Mouse (Mus musculus): ENCODE data around the gene Sipa1l1. TPM values are rescaled to one million over a fixed set of nuclear protein-coding genes. Genes with fewer than 3 reads are reported as not detected.

Sipa1l1 gene
- 10 to 100 TPM; 28.7 to 36.1 TPM for polyA plus RNA-seq (2017; shearing (Covaris generic))

DNA sequence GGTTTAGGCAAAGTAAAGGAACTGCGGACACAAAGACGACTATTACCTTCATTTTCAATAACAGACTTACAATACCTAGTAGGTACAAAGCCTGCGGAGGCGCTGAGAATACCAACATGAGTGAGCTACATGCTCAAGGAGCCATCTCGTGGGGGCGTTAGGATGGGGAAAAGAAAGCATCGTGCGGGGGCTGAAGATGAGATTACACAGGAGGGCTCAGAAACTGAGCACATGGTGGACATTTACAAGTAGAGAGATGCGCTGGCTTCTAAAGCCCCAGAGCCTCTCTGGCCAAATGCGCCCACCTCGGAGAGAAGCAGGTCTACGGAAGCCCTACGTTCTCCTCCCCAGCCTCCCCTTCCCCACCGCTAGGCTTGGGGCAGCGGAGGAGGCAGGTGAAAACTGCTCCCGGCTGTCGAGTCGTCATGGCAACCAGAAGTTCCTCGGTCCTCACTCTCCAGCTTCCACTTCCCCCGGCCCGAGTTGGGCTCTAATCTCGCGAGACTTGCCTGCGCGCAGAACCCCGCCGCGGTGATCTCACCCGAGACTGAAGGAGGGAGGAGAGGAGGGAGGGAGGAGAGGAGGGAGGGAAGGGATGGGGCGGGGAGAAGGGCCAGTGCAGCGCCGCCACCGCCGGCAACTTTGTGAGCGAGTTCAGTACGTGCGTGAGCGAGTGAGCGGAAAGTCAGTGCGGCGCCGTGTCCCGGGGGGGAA is at the start of gene Sipa1l1:
Gene Sipa1l1, plus strand, starts transcription at position 501 of the 714 bp plus-strand sequence.
- ATAC-seq: peak; percentile 79

DNA sequence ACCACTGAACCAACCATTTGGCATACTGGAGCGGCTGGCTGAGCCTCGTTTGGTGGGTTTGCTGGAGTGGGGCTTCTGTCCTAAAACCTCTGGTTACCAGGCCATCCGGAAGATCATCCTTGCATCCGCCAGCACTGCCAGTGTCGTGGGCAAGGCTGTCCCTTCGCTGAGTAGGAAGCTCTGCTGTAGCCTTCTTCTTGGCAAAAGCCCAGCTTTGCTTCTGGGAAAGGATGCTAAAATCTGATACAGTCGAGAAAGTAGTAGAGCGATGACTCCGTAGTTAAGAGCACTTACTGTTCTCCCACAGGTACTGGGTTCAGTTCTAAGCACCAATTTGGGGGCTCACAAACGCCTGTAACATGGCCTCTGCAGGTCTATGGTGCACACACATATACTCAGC is 47.2 kb upstream of the Sipa1l1 start:
- no peak for ATAC-seq

DNA sequence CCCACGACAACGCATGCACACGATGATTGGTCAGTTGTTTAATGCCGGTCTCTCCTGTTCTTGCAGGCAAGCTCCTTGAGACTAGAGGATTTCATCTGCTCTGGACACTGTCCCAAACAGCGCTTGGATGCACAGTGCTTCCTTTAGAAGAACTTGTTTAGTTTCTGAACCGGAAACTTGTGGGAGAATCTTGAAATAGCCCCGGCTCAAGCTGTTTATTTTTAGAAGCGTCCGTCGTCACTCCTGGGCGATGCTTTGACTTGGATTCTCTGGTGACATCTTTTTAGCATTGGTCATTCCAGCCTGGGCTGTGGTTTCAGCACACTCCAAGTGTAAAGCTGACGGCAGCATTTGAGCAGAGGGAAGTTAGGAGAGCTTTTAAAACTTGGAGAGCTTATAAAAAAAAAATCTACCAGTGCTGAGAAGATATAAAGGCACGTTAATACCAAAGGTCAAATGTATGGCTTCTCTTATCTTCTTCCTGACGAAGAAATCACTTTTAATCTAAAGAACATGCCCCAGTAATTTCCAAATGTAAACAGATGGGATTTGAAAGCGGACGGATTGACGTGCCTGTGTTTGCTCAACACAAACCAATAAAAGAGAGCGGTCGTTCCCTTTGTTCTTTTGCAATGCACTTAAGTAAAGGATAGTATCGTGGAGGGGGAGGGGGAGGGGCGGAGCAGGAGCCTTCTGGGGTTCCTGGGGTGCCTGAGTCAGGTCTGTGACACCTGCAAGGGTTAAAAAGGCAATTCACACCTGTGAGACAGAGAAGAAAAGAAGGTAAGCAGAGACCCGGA is 46.5 kb upstream of the Sipa1l1 start:
- no peak for ATAC-seq

DNA sequence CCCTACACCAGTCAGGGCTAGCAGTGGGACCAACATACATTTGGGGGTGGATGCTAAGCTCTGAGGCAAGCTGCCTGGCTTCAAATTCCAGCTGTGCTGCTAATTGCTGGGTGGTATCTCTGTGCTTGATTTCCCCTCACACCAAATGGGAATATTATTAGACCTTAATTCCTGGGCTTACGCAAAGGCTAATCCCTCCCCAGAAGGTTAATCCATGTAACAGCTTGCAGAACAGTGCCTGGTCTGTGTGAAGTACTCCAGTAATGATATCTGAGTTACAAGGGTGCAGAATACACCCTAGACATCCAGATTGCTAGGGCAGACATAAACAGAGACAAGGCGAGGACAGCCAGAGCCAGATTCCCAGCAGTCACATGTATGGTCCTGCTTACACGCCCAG is 42.3 kb upstream of the Sipa1l1 start:
- no peak for ATAC-seq

DNA sequence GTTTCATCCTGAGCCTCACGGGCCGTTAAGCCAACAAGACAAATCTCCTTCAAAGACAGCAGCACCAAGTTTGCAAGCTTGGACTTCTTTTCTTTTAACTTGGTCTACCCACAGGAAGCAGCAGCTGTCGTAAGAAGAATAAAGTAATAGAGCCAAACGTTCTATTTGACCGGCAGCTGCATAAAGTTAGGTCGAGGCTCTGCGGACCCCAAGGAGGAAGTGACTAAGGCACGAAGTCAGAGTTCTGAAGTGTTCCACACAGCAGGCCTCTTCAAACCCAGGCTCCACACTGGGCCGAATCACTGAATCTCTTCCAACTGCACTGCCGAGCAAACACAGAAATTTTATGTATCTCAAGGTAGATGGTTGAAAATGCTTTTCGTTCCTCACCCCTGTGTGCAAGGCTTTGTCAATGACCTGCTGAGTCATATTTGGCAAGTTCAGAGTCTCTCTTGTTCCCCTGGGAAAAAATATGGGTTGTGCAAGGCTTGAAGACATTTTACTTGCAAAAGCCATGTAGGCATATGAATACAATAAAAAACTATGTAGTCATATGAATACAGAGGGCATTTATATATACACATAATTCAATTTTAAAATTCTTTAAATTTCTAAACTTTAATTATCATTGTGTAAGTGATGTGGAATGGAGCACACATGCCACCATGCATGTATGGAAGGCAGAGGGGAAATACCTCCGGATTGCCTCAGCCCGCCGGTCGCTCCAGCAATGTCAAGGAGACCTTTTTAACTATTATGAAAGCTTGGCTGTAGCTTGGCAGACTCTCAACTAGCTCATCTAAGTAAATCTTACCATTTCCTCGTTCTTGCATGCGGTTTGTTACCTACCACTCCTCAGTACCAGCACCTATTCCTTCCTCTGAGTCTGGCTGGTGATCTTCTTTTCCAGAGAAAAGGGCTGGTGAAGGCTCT is 29.6 kb upstream of the Sipa1l1 start:
- ATAC-seq: no peak

DNA sequence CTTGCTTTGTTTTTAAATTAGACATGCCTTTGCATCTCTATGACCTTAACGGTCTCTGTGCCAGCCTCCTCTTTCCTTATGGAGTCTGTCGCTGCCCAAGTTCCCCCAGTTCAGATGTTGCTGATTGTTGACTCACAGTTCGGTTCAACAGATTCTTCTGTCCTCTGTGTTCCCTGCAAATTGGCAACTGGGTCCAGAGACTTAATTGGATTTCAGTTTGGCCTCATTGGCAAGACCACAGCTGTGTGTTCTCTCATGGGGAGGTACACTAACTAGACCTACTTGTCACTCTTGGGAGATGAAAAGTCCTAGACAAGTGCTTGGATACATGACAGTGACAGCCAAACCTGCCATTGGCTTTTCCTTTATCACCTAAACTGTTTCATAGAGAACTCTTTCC is 25.7 kb upstream of the Sipa1l1 start:
- ATAC-seq: no peak

DNA sequence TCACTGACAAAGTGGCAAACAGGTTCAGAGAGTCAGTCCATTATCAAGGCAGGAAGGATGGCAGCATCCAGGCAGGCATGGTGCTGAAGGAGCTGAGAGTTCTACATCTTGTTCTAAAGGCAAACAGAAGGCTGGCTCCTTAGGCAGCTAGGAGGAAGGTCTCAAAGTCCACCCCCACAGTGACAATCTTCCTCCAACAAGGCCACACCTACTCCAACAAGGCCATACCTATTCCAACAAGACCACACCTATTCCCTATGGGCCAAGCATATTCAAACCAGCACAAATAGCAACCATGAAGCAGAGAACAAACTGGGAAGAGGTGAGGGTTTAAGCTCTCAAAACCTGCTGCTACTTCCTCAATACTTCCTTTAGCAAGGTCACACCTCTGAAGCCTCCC is 23.9 kb upstream of the Sipa1l1 start:
- no peak for ATAC-seq

DNA sequence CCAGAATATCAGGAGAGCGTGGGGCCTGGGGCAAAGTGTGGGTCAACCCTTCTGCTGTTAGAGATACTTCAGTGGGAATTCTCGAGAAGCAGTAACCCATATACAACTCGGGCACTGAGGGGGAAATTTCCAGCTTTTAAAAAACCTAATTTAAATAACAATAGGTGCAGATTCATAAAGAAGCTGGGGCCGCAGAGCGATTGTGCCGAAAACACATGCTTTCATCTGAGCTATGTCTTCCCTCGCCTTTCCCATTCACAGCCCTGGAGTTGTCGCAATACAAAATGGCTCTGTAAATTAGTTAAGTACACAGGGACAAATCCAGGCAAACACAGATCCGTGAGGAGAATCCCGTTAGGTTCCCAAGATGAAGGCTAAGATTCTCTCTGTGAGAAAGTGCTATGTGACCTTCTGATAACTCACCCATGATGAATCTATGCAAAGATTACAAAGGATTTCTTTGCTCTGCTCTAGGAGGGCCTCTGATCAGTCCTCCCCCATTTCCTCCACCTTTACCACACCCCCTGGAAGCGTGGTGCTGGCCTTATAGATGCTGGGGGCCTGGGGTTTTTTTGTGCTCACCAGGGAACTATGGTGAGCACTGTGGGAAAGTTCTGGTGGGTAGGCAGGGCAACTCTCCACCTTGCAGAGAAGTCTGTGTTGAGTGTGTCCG is 22.0 kb upstream of the Sipa1l1 start:
- no peak for ATAC-seq

DNA sequence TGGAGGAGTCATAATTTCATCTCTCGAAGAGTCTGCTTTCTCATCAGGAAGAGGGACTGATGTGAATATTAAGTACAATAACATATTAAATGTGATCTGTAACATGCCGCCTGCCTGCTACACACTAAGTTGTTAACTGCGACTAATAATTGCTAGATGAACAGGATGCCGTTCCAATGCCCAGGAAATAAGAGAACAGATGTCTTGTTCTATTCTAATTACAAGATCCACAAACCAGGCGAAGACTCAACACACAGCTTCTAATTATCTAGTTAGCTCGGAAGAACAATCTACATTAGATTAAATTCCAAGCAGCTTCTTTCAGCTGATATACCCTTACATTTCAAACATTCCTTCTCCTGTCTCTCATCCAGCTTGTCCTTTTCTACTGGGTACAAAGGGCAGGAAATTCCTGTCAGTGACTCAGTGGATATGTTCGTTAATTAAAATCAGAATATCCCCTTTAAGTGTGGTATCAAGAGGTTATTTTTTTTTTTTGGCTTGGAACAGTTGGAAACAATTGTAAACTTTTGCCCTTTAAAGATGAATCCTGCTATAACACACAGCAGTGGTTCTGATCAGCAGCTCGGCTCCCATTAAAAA is 20.7 kb upstream of the Sipa1l1 start:
- no peak for ATAC-seq

DNA sequence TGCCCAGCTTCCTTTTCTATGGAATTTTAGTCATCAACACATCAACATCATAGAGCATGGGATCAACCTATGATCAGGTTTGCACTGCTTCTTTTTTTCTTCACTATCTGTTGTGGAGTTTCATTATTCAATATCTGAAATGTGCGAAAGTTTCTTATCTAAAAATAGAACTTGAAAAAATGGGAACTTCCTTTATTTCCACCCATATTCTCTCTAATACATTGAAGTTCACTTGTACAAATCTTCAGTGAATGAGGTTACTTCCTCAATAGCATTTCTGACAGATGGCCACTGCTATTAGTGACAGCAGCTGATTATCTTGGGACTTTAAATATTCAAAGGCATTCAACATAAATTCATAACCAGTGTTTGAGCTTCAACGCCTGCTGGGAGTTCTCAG is 18.1 kb upstream of the Sipa1l1 start:
- no peak for ATAC-seq

DNA sequence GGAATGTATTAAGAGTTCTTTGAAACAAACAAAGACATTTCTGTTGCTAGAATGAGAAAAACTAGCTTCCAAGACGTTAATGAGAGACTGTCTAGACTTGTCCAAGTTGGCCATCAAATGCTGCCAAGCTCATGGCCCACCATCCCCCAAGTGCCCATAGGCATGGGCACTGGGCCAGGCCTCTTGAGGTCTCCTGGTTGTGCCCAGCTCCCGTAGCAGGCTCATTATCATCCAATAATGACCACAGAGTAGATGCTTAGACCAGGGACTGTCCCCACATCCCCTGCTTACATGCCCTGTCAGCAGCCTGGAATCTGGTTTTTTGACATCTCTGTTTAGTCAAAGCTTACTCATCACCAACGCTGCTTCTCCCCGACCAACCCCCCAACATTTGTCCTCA is 14.6 kb upstream of the Sipa1l1 start:
- ATAC-seq: no peak

DNA sequence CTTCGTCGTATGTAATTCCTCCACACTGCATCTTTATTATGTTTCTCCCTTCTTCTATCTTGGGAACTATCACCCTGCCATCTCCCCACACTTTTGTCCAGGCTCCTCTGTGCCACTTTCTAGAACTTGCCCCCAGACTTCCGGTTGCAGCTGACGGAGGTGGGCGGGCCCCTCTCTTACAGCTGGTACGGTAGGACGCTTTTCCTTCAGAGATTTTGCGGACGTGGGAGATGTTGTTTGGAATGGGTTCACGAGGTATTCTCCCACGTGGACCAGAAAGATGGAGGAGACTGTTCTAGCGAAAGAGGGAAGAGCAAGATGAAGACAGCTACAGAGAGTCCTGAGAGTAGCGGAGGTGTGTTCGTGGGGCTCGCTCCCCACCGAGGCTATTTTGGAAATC is 10.6 kb upstream of the Sipa1l1 start:
- ATAC-seq: no peak

DNA sequence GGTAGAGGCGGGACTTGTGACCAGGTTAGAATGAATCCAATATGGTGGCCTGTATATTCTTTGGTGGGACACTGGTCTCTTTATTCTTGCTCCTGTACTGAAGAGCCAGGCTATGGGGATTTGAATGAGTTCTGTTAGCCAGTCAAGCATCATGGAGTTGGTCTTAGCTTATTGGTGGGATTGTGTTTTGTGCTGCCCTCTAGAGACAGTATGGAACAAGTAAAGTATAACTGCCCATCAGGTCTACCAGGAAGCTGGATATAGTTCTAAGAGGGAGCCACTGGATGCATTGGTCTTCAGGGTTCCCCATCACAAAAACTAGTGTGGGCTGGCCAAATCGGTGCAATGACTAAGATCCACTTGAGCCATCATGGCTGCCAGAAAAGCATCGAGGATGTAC is 9.7 kb upstream of the Sipa1l1 start:
- no peak for ATAC-seq

DNA sequence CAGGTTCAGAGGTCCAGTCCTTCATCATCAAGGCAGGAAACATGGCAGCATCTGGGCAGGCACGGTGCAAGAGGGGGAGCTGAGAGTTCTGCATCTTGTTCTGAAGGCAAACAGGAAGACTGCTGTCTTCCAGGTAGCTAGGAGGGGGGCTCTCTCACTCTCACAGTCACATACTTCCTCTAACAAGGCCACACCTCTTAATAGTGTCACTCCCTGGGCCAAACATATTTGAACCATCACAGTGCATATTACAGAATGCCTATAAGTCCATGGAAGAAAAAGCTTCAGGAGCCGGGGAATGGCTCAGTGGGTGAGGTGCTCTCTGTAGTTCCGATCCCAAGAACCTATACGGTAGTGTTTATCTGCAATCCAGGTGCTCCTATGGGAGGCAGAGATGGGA is 3.5 kb upstream of the Sipa1l1 start:
- ATAC-seq: peak; percentile 47

DNA sequence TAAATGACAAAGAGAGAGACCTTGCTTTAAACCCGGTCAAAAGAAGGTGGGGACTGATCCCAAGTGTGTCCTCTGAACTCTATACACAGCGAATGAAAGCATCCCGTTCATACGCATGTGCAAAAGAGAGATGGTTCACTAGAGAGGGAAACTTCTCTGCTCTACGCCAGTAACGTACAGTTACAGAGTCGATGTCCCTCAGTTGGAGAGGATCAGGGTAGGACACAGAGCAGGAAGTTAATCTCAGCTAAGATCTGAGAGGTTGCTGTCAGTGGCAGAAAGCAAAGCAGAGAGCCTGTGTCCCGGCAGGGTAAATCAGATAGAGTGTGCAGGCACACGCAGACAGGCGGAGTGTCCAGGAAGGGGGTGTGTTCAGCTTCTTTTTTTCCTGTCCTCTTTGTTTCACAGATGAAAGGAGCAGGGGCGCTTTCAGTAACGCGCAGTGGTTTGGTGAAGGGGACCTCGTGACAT is 3.0 kb upstream of the Sipa1l1 start:
- peak; percentile 48 for ATAC-seq

DNA sequence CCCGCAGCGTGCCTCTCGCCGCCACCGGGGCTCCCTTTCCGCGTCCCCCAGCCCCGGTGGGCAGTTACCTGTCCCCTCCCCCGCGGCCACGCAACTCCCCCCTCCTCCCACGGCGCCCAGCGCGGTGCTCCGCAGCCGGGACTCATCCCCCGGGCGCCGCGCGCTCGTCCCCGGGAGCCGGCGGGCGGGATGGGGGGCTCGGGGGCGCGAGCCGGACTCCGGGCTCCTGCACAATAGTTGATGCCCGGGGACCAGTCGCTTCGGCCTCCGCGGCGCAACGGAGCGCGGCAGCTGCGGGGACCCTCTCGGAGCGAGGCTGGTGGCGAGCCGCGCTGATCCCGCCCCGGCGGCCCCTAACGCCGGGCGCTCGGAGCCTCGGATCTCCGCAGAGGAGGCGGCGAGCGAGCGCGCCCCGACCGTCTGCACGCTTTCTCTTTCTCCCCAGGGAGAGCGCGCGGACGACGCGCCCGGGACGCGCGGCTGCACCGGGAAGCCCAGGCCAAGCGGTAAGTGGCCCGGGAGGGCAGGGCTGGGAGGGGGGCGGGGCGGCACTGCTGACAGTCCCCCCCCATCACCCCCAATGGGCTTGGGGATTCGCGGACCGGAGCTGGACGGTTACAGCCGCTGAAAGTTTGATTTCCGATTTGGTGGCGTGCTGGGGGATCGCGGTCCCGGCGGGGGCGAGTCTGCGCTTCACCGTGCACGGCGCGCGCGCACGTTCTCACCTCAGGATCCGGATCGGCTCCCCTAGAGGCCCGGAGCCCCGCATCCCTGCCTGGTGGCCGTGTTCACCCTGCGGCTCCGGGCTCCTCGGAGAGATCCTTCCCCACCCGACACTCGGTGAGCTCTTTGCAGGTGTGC is 681 bp downstream of the Sipa1l1 start:
- ATAC-seq: peak; percentile 18

DNA sequence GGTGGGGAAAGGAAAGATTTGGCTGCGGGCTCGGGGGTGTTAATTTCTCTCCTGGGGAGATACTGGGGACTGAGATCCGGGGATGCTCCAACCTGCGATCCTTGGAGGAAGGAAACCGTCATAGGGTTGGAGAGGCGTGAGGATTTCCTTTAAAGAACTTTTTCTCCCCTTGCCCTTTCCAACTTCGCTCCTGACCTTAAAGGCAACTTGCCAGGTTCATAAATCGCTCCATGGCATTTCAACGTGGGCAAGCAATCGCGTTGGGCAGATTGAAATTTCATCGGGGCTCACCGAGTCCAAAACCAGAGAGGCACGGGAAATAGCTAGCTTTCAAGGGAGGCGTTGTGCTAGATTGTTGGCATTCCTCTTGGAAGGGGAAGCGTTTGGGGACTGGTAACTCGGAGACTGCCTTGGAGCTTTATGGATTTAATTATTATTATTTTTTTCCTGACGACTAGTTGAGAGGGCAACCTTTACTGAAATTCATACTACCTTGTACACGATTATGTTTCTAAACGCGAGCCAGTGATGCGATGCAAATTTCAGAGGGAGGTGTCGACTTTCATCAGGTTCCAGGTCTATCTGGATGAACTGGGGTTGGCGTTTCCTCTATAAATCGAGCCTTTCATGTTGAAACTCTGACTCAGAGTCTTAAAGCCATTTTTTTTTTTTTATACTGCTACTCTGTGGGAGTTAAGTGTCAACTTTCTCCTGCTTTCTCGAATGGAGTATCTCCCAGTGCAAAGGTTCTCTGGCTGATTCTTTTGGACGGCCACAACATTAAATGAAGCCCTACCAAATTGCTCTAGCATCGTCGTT is 1.6 kb downstream of the Sipa1l1 start:
- no peak for ATAC-seq

DNA sequence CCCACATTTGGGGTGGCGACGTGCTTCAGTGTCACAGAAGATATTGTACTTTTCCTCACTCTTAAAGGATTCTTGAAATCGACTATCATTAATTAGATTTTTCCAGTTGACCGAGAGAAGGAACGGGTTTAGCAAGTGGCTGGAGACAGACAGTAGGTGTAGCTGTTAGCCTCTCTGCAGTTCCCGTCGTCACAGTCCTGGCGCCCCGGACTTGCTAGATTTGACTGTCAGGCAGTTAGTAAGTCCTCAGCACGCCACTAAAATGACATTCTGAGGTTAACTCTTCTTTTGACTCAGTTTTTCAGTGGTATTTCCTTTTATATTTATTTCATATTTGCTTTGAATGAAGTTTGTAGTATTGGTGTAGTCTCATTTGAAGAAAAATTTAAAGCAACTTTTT is 2.5 kb downstream of the Sipa1l1 start:
- ATAC-seq: no peak

DNA sequence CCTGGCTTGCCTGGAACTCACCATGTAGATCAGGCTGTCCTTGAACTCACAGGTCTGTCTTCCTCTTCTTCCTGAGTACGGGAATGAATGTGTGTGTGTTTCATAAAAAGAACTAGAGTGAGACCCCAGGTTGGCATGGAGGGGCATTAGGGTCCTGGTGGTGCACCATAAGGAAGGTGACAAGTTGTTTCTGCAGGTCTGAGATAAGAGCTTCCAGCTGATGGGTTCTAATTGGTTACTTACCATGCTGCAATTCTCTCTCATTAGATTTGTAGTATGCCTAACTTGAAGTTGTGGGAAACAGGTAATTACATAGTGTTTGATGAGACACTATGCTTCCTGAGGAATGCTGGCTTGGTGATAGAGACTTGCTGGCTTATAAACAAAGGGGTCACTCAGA is 4.5 kb downstream of the Sipa1l1 start:
- ATAC-seq: no peak

DNA sequence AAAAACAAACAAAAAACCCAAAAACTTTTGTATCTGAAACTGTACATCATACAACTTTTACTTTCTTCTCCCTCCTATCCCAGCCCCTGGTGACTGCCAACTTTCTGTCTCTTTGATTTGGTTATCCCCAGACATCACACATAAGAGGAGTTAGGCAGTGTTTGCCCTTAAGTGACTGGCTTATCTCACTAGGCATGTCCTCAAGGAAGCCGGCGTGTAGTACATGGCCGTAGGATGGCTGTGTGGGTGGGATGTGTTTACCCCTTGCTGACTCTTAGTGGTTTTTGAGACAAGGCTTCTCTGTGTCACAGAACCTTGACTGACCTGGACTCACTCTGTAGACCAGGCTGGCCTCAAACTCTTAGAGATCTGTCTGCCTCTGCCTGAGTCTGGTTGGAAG is 6.6 kb downstream of the Sipa1l1 start:
- no peak for ATAC-seq
